Mouse (Mus musculus) gastrocnemius, adult 18-20 months (tissue): ENCODE measurements around the gene Rab8a. TPM values are rescaled to one million over a fixed set of nuclear protein-coding genes. Genes with fewer than 3 reads are reported as not detected.

ENCODE experiments used
- DNase-seq: peaks from one replicate; pipeline ENCODE4 v3.0.0; 2021; ENCODE audit warnings: low spot score
- total RNA-seq, 2 experiments: library from RNA; stranded (reverse); gene quantifications; 2 replicates each; pipeline ENCODE4 v1.2.3; 2021

Rab8a gene
- total RNA-seq, 2 experiments from 2014 or later, result 8.9 to 10.6 TPM

GRCm38 (mm10) chr8:72210222-72210621, 49.2 kb downstream of the Rab8a start:
- DNase-seq, result no peak

GRCm38 (mm10) chr8:72210710-72211109, 49.7 kb downstream of the Rab8a start:
- DNase-seq, result no peak

- no peak for DNase-seq
Measured at GRCm38 (mm10) chr8:72211846-72212245, 50.8 kb downstream of the Rab8a start.

- DNase-seq, result no peak
Measured at GRCm38 (mm10) chr8:72212751-72213150, 51.8 kb downstream of the Rab8a start, which contains the start of gene Cib3. TSS of gene Cib3 (minus strand) at chr8:72212837.

- DNase-seq, result no peak
Measured at GRCm38 (mm10) chr8:72213536-72213935, 52.5 kb downstream of the Rab8a start, which contains the start of gene Gm11034. TSS of gene Gm11034 (minus strand) at chr8:72213636.

- no peak for DNase-seq
Measured at GRCm38 (mm10) chr8:72215060-72215459, 54.1 kb downstream of the Rab8a start.

GRCm38 (mm10) chr8:72215871-72216270, 54.9 kb downstream of the Rab8a start:
- DNase-seq, result no peak

GRCm38 (mm10) chr8:72218781-72219540, 58.0 kb downstream of the Rab8a start:
- DNase-seq, result no peak

GRCm38 (mm10) chr8:72219541-72220363, 58.8 kb downstream of the Rab8a start, which contains the start of gene Fam32a:
TSS of gene Fam32a (plus strand) at chr8:72219730.
- DNase-seq, result peak; percentile 90

GRCm38 (mm10) chr8:72220758-72221157, 59.8 kb downstream of the Rab8a start:
- no peak for DNase-seq

- no peak for DNase-seq
Measured at GRCm38 (mm10) chr8:72222656-72223055, 61.7 kb downstream of the Rab8a start.

Other genes with a start within 250 kb of the Rab8a start
- gene Zfp961, start 210.2 kb upstream of the Rab8a start, total RNA-seq, result 1 to 10 TPM; 2.6 to 4.0 TPM
- gene Cyp4f18, start 151.6 kb upstream of the Rab8a start, total RNA-seq, result under 1 TPM; 0.23 to 0.38 TPM
- gene Olfr372, start 120.0 kb upstream of the Rab8a start, total RNA-seq, result not detected
- not detected for gene Olfr373, start 78.0 kb upstream of the Rab8a start, total RNA-seq
- not detected for gene Olfr374, start 54.2 kb upstream of the Rab8a start, total RNA-seq
- gene Tpm4, start 26.2 kb upstream of the Rab8a start, total RNA-seq, result 10 to 100 TPM; 23.8 to 42.5 TPM
- not detected for gene Hsh2d, start 28.4 kb downstream of the Rab8a start, total RNA-seq
- not detected for gene Cib3, start 51.6 kb downstream of the Rab8a start, total RNA-seq
- gene Gm11034, start 52.4 kb downstream of the Rab8a start, total RNA-seq, result not detected
- 1 to 10 TPM; 7.3 to 9.4 TPM for gene Fam32a, start 58.5 kb downstream of the Rab8a start, total RNA-seq
- 10 to 100 TPM; 20.9 to 21.8 TPM for gene Ap1m1, start 78.8 kb downstream of the Rab8a start, total RNA-seq
- gene Gm10282, start 144.1 kb downstream of the Rab8a start, total RNA-seq, result 1 to 10 TPM; 1.8 to 3.4 TPM
- gene Klf2, start 157.8 kb downstream of the Rab8a start, total RNA-seq, result 10 to 100 TPM; 22.5 to 37.9 TPM